Mouse (Mus musculus) stomach, embryonic 14.5 days (tissue): Measurements from ENCODE around the gene Ggt5. TPM values are rescaled to one million over a fixed set of nuclear protein-coding genes. Genes with fewer than 3 reads are reported as not detected.
"Not testable (repeated sequence)": the region's sequence is repeated elsewhere in the genome, so short reads cannot be mapped to it uniquely, and the experiment has no call there.

Source experiments
- ATAC-seq: fragments of 200-750 bp; cut with Nextera tagmentation; 2 replicates; pipeline ENCODE4 v1.8.0; 2017; ENCODE audit warnings: low read depth, moderate TSS enrichment; ENCODE audit not compliant: insufficient number of reproducible peaks, insufficient read depth, low FRiP score
- H3K27ac ChIP-seq: fragments of 300-500 bp; sonication (generic); 2 replicates; pipeline ENCODE4 v1.5.1; 2014; ENCODE audit warnings: mild to moderate bottlenecking, low read length, moderate library complexity, mixed read lengths
- H3K27me3 ChIP-seq: fragments of 300-500 bp; sonication (generic); 2 replicates; pipeline ENCODE4 v1.6.1; 2014; ENCODE audit warnings: low read length, control low read depth, mixed read lengths; ENCODE audit not compliant: control insufficient read depth, insufficient read depth
- H3K36me3 ChIP-seq: fragments of 300-500 bp; sonication (generic); 2 replicates; pipeline ENCODE4 v1.6.1; 2014; ENCODE audit warnings: mild to moderate bottlenecking, control low read depth, low read length, moderate library complexity, mixed read lengths; ENCODE audit not compliant: control insufficient read depth, insufficient read depth
- H3K4me1 ChIP-seq: fragments of 300-500 bp; sonication (generic); 2 replicates; pipeline ENCODE4 v1.6.1; 2014; ENCODE audit warnings: low read length, control low read depth, mixed read lengths; ENCODE audit not compliant: control insufficient read depth, insufficient read depth
- H3K4me2 ChIP-seq: fragments of 300-500 bp; sonication (generic); replicated peaks from 2 replicates; pipeline ENCODE4 v1.6.1; 2014; ENCODE audit warnings: low read depth, low read length, control low read depth
- H3K4me3 ChIP-seq: fragments of 300-500 bp; sonication (generic); 2 replicates; pipeline ENCODE4 v1.5.1; 2014; ENCODE audit warnings: low read depth, low read length, control low read depth
- H3K9ac ChIP-seq: fragments of 300-500 bp; sonication (generic); replicated peaks from 2 replicates; pipeline ENCODE4 v1.6.1; 2014; ENCODE audit warnings: low read depth, mild to moderate bottlenecking, control low read depth, low read length, moderate library complexity, mixed read lengths
- H3K9me3 ChIP-seq: fragments of 300-500 bp; sonication (generic); 2 replicates; pipeline ENCODE4 v1.6.1; 2016; ENCODE audit warnings: low read depth, low read length, control low read depth; ENCODE audit not compliant: control insufficient read depth
- WGBS: fragments of 180-500 bp; shearing (Covaris S2); extraction: QIAGEN DNeasy Blood & Tissue Kit; methylation state at CpG from one replicate; pipeline ENCODE4 v1.1.7; 2014; 5-methylcytosine and 5-hydroxymethylcytosine counted together
- polyA plus RNA-seq: library from polyadenylated mRNA; unstranded; fragments of >200 nt; fragmentation: Nextera tagmentation; extraction: Ambion mirVana; gene quantifications from 2 replicates; pipeline ENCODE4 v1.2.1, GENCODE M21; 2014

Gene Ggt5
- polyA plus RNA-seq, 1 experiment from 2014 or later, result 5.2 TPM

DNA sequence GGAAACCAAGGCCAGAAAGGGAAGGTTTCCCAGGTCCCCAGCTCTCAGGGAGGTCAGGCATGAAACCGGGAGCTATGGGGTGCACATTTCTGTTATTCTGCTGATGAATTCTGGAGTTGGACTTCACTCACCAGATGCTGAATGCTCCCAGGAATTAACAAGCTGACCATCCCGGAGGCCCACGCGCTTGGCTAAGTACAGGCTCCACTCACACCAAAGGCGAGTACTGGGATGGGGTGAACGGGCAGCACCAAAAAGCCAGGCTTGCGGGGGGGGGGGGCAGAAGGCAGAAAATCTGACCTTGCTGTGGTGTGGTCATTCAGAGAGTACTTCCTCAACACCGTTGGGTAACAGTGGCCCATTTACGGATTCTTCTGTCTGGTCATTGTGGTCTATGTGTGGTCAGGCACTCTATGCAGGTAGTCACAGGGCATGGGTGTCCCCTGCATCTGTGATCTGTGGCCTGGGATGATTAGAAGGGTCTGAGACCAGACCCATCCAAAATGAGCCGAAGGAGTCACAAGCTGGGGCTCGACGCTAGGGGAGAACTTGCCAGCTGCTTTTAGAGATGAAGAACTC is 24.4 kb upstream of the Ggt5 start:
- no peak for ATAC-seq
- Histone ChIP-seq H3K27ac (no peak overlapping the region), H3K4me1 (no peaks in the 10 kb centered on the region), H3K27me3 (peaks cover 14% of the 10 kb centered on the region; the same call in 1 of the 2 replicates), H3K36me3 (no peaks in the 10 kb centered on the region), H3K9me3 (no peaks in the 10 kb centered on the region), H3K4me2 (no peak overlapping the region), H3K9ac (no peak overlapping the region), H3K4me3 (no peak overlapping the region)
- 81% methylated on average over 12 of the region's 12 CpGs for WGBS

DNA sequence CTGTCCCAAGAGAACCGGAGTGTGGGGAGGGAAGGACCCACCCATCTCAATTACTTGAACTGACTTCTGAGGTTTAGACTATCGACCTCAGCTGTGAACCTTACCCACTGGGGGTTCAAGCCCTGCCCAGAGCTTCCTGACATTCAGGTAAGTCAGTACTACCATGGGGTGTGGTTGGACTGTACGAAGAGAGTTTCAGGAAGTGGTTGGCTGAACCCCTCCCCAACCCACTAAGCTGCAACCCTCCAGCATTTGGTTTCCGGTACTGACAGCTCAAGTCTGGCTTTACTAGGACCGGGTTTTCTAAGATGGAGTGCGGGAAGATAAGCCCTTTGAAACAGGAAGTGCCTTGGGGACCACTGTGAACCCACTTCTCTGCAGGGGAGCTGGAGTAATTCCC is 23.7 kb upstream of the Ggt5 start:
- Histone ChIP-seq H3K4me3 (no peak overlapping the region), H3K4me2 (no peak overlapping the region), H3K27ac (no peak overlapping the region), H3K9me3 (no peaks in the 10 kb centered on the region), H3K36me3 (no peaks in the 10 kb centered on the region), H3K4me1 (no peaks in the 10 kb centered on the region), H3K27me3 (peaks cover 10% of the 10 kb centered on the region; the same call in 1 of the 2 replicates), H3K9ac (no peak overlapping the region)
- no peak for ATAC-seq
- WGBS, result 56% methylated on average over 6 of the region's 6 CpGs

DNA sequence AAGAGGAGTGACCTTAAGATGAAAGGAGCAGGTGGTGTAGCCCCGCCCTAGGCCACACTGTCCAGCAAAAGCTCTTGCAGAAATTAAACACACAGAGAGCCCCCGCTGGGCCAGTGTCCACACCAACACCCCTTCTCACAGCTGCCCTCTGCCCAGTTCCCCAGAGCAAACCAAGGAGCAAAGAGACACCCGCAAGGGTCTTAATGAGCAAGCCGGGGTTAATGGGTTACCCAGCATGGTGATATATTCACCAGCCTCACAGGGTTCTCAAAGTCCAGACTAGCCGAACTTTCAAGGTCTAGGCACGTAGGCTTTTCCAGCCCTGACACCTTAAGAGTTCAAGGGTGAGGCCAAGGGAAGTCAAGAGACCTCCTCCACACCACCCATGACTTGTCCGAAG is 23.2 kb upstream of the Ggt5 start:
- 64% methylated on average over 7 of the region's 7 CpGs for WGBS
- Histone ChIP-seq H3K9me3 (no peaks in the 10 kb centered on the region), H3K4me2 (no peak overlapping the region), H3K27ac (no peak overlapping the region), H3K9ac (no peak overlapping the region), H3K4me3 (no peak overlapping the region), H3K36me3 (no peaks in the 10 kb centered on the region), H3K27me3 (peaks cover 5% of the 10 kb centered on the region; the same call in 1 of the 2 replicates), H3K4me1 (no peaks in the 10 kb centered on the region)
- no peak for ATAC-seq

DNA sequence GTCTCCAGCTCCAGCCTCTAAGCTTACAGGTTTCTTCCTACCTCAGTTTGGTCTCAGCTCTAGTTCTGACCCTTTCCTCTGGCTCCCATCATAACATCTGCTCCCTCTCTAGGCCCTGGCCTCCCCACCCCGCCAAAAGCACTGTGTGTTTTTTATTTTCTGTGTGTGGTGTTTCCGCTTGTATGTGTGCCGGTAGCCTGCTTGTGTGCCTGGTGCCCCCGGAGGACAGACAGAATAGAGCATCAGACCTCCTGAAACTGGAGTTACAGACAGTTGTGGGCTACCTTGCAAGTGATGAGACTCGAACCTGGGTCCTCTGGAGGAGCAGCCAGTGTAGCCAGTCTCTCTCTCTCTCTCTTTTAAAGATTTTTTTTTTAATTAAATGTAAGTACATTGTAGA is 22.8 kb upstream of the Ggt5 start:
- Histone ChIP-seq H3K27me3 (peaks cover 1% of the 10 kb centered on the region; the same call in 1 of the 2 replicates), H3K4me3 (no peak overlapping the region), H3K36me3 (no peaks in the 10 kb centered on the region), H3K27ac (no peak overlapping the region), H3K4me1 (no peaks in the 10 kb centered on the region), H3K4me2 (no peak overlapping the region), H3K9ac (no peak overlapping the region), H3K9me3 (no peaks in the 10 kb centered on the region)
- 80% methylated on average over 5 of the region's 5 CpGs for WGBS
- no peak for ATAC-seq

DNA sequence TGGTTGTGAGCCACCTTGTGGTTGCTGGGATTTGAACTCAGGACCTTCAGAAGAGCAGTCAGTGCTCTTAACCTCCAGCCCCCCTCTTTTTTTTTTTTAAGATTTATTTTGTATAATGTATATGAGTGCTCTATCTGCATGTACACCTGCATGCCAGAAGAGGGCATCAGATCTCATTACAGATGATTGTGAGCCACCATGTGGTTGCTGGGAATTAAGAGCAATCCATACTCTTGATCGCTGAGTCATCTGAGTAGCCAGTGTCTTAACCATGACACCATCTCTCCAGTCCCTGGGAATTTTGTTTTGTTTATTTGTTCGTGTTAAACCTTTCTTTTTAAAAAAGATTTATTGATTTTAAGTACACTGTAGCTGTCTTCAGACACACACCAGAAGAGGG is 22.4 kb upstream of the Ggt5 start:
- not testable (repeated sequence) for H3K9ac ChIP-seq, H3K4me2 ChIP-seq, H3K27ac ChIP-seq, ATAC-seq, H3K36me3 ChIP-seq, H3K27me3 ChIP-seq, H3K4me3 ChIP-seq, H3K4me1 ChIP-seq, H3K9me3 ChIP-seq
- 81% methylated on average over 2 of the region's 2 CpGs for WGBS

DNA sequence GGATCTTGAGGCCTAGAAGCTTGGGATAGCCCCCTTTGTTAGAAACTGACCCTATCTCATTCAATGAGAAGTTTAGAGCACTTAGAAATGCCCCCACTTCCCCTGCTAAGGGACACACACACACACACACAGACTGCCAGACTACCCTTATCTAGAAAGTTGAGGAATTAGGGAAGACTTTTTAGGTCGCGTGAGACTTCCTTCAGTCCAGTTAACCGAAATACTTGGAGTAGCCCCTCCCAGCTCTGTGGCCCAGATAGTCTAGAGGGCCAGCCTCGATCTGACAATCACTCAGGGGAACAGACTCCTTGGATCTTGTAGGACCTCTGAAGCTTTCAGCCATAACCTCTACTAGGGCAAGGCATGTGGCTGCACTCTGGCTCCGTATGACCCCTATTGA is 21.1 kb upstream of the Ggt5 start:
- Histone ChIP-seq H3K4me1 (no peaks in the 10 kb centered on the region), H3K4me3 (no peak overlapping the region), H3K9me3 (no peaks in the 10 kb centered on the region), H3K9ac (no peak overlapping the region), H3K27ac (no peak overlapping the region), H3K4me2 (no peak overlapping the region), H3K27me3 (no peaks in the 10 kb centered on the region), H3K36me3 (no peaks in the 10 kb centered on the region)
- WGBS, result 22% methylated on average over 5 of the region's 5 CpGs
- no peak for ATAC-seq

DNA sequence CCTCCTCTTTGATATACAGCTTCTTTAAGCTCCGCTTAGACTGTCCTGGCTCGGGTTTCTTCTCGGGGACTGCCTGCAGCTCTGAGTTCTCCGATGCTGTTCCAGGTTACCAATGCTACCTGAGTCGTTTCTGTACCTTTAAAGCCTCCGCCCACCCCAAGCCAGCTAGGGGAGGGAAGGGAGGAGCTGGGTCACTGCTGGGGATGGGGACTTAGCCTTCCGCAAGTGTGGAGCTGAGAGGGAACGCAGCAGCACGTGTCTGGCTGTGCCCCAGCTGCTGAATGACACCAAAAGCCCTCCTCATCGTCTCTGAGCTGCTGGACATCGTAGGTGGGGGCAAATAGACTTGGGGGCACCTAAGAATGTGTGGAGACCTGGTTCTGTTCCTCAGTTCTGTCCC is 20.7 kb upstream of the Ggt5 start:
- H3K36me3 ChIP-seq, result no peaks in the 10 kb centered on the region
- no peak overlapping the region; the same call in 1 of the 2 replicates for H3K4me2 ChIP-seq
- no peaks in the 10 kb centered on the region for H3K9me3 ChIP-seq
- ATAC-seq, result no peak
- no peaks in the 10 kb centered on the region for H3K27me3 ChIP-seq
- WGBS, result 10% methylated on average over 11 of the region's 11 CpGs
- H3K27ac ChIP-seq, result no peak overlapping the region
- H3K4me3 ChIP-seq, result no peak overlapping the region
- no peaks in the 10 kb centered on the region for H3K4me1 ChIP-seq
- H3K9ac ChIP-seq, result no peak overlapping the region

DNA sequence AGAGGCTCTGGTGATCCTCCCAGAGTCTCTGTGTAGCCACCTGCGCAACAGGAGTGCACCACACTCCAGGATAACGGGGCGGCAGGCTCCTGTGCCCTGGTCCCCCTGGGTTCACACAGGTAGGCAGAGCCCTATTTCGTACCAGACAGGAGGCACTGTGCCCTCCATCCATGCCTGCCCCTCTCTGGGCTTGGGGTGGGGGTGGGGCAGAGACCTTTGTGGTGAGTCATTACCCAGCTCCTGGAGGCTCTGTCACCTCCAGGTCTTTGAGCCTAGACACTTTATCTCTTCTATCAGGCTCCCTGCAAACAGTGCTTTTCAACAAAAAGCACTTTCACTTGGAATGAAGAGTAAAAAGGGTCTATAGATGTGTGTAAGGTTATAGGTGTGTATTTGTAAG is 20.3 kb upstream of the Ggt5 start:
- Histone ChIP-seq H3K36me3 (no peaks in the 10 kb centered on the region), H3K27ac (no peak overlapping the region), H3K4me2 (no peak overlapping the region; the same call in 1 of the 2 replicates), H3K4me3 (no peak overlapping the region), H3K4me1 (no peaks in the 10 kb centered on the region), H3K9ac (no peak overlapping the region), H3K27me3 (no peaks in the 10 kb centered on the region), H3K9me3 (no peaks in the 10 kb centered on the region)
- ATAC-seq, result no peak
- 10% methylated on average over 4 of the region's 4 CpGs for WGBS

DNA sequence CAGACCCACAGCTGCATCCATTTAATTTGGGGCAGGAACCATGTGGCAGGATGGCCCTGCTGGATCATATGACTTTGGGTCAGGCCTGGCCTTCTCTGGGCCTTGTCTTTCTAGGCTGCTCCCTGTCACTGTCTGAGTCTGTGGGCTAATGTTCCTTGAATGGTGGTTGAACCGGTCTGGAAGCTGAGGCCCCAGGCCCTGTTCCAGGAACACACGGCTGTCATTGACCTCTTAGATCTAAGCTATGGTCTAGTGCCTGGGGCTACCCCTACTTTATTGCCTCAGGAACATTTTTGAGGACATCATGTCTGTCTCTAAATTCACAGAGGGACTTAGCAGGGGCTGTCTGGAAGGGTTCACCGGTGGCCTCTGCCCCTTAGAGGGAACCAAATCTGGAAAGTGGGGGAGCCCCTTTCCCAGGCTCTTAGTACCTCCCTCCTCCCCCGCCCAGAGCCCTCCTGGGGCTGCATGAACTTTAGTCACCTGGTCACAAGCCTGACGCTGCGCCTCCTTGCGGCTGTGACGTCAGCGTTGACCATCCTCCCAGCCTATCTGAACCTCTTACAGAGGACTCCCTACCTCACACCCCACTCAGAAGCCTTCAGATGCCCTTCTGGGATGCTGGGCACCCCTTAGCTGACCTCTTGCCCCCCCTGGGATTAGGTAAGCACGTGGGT is 18.0 kb upstream of the Ggt5 start:
- no peak for ATAC-seq
- Histone ChIP-seq H3K9ac (no peak overlapping the region), H3K27me3 (no peaks in the 10 kb centered on the region), H3K36me3 (no peaks in the 10 kb centered on the region), H3K4me3 (no peak overlapping the region), H3K4me2 (no peak overlapping the region), H3K27ac (no peak overlapping the region), H3K4me1 (no peaks in the 10 kb centered on the region), H3K9me3 (no peaks in the 10 kb centered on the region)
- 38% methylated on average over 10 of the region's 10 CpGs for WGBS
